Mouse (Mus musculus): ENCODE data around the gene Prr14l. TPM values are rescaled to one million over a fixed set of nuclear protein-coding genes. Genes with fewer than 3 reads are reported as not detected.
"Not testable (repeated sequence)": the region's sequence is repeated elsewhere in the genome, so short reads cannot be mapped to it uniquely, and the experiment has no call there.

The Prr14l gene
- polyA plus RNA-seq, 1 experiment from 2014 or later, result 7.8 TPM

- no peak for ATAC-seq (ENCODE audit: extremely low read depth, insufficient number of reproducible peaks, low FRiP score, low TSS enrichment)
- Histone ChIP-seq H3K9me3 (no peaks in the 10 kb centered on the region), H3K4me2 (no peak overlapping the region), H3K4me3 (no peak overlapping the region), H3K9ac (no peak overlapping the region), H3K27me3 (replicated peaks) (no peaks in the 10 kb centered on the region; the same call in 1 of the 2 replicates), H3K36me3 (0 out of 2 replicates have a peak, but pooled peaks cover 4% of the 10 kb centered on the region), H3K4me1 (peaks cover 8% of the 10 kb centered on the region), H3K27ac (replicated peaks) (no peak overlapping the region)
- 89% methylated on average over 8 of the region's 8 CpGs for WGBS
Measured at GRCm38 (mm10) chr5:32756141-32756540, 97.9 kb downstream of the Prr14l start.

- H3K27ac ChIP-seq (replicated peaks), result no peak overlapping the region
- H3K27me3 ChIP-seq (replicated peaks), result no peaks in the 10 kb centered on the region
- no peak overlapping the region for H3K9ac ChIP-seq
- H3K36me3 ChIP-seq, result 0 out of 2 replicates have a peak, but pooled peaks cover 4% of the 10 kb centered on the region
- H3K4me1 ChIP-seq, result peaks cover 7% of the 10 kb centered on the region
- ATAC-seq (ENCODE audit: extremely low read depth, insufficient number of reproducible peaks, low FRiP score, low TSS enrichment), result no peak
- 39% methylated on average over 2 of the region's 2 CpGs for WGBS
- no peak overlapping the region for H3K4me2 ChIP-seq
- H3K9me3 ChIP-seq, result no peaks in the 10 kb centered on the region
- H3K4me3 ChIP-seq, result no peak overlapping the region
Measured at GRCm38 (mm10) chr5:32751736-32752135, 102.3 kb downstream of the Prr14l start.

GRCm38 (mm10) chr5:32748936-32749335 lies 105.1 kb downstream of the Prr14l start:
- ATAC-seq (ENCODE audit: extremely low read depth, insufficient number of reproducible peaks, low FRiP score, low TSS enrichment), result no peak
- 86% methylated on average over 6 of the region's 6 CpGs for WGBS
- Histone ChIP-seq H3K36me3 (no peaks in the 10 kb centered on the region), H3K9me3 (no peaks in the 10 kb centered on the region), H3K4me2 (no peak overlapping the region), H3K9ac (no peak overlapping the region), H3K27me3 (replicated peaks) (no peaks in the 10 kb centered on the region), H3K27ac (replicated peaks) (no peak overlapping the region), H3K4me1 (peaks cover 28% of the 10 kb centered on the region), H3K4me3 (no peak overlapping the region)

- ATAC-seq (ENCODE audit: extremely low read depth, insufficient number of reproducible peaks, low FRiP score, low TSS enrichment), result no peak
- Histone ChIP-seq H3K4me3 (no peak overlapping the region), H3K4me1 (peaks cover 28% of the 10 kb centered on the region), H3K27me3 (replicated peaks) (no peaks in the 10 kb centered on the region), H3K27ac (replicated peaks) (no peak overlapping the region), H3K4me2 (no peak overlapping the region), H3K9me3 (no peaks in the 10 kb centered on the region), H3K9ac (no peak overlapping the region), H3K36me3 (no peaks in the 10 kb centered on the region)
- WGBS, result 62% methylated on average over 6 of the region's 6 CpGs
Measured at GRCm38 (mm10) chr5:32747650-32748375, 106.2 kb downstream of the Prr14l start.

- 3% methylated on average over 10 of the region's 10 CpGs for WGBS
- Histone ChIP-seq H3K36me3 (peaks cover 4% of the 10 kb centered on the region; the same call in 1 of the 2 replicates), H3K9ac (peak overlapping the region; percentile 77), H3K9me3 (no peaks in the 10 kb centered on the region), H3K4me1 (peaks cover 31% of the 10 kb centered on the region), H3K4me2 (peak overlapping the region; percentile 72), H3K4me3 (peak overlapping the region; percentile 59), H3K27ac (replicated peaks) (peak overlapping the region; percentile 87), H3K27me3 (replicated peaks) (no peaks in the 10 kb centered on the region)
- ATAC-seq (ENCODE audit: extremely low read depth, insufficient number of reproducible peaks, low FRiP score, low TSS enrichment), result peak; percentile 81
Measured at GRCm38 (mm10) chr5:32745705-32746655, 108.1 kb downstream of the Prr14l start.

- Histone ChIP-seq H3K4me2 (no peak overlapping the region), H3K9ac (no peak overlapping the region), H3K9me3 (no peaks in the 10 kb centered on the region), H3K27ac (replicated peaks) (no peak overlapping the region), H3K4me3 (no peak overlapping the region), H3K27me3 (replicated peaks) (no peaks in the 10 kb centered on the region), H3K4me1 (peaks cover 28% of the 10 kb centered on the region), H3K36me3 (peaks cover 18% of the 10 kb centered on the region)
- ATAC-seq (ENCODE audit: extremely low read depth, insufficient number of reproducible peaks, low FRiP score, low TSS enrichment), result no peak
- WGBS, result 70% methylated on average over 9 of the region's 9 CpGs
Measured at GRCm38 (mm10) chr5:32742149-32742548, 111.9 kb downstream of the Prr14l start.

GRCm38 (mm10) chr5:32741377-32741776 lies 112.7 kb downstream of the Prr14l start:
- Histone ChIP-seq H3K36me3 (peaks cover 21% of the 10 kb centered on the region), H3K4me1 (peaks cover 21% of the 10 kb centered on the region)
- H3K27ac ChIP-seq (replicated peaks); H3K9me3 ChIP-seq; H3K9ac ChIP-seq; ATAC-seq (ENCODE audit: extremely low read depth, insufficient number of reproducible peaks, low FRiP score, low TSS enrichment); H3K4me3 ChIP-seq; H3K27me3 ChIP-seq (replicated peaks); H3K4me2 ChIP-seq: not testable (repeated sequence)
- WGBS, result 87% methylated on average over 4 of the region's 4 CpGs

- Histone ChIP-seq H3K4me1 (peaks cover 16% of the 10 kb centered on the region), H3K36me3 (peaks cover 23% of the 10 kb centered on the region)
- not testable (repeated sequence) for H3K27ac ChIP-seq (replicated peaks); H3K4me3 ChIP-seq; H3K27me3 ChIP-seq (replicated peaks); ATAC-seq (ENCODE audit: extremely low read depth, insufficient number of reproducible peaks, low FRiP score, low TSS enrichment); H3K9ac ChIP-seq; H3K9me3 ChIP-seq; H3K4me2 ChIP-seq
- 89% methylated on average over 8 of the region's 8 CpGs for WGBS
Measured at GRCm38 (mm10) chr5:32740850-32741249, 113.2 kb downstream of the Prr14l start.

- Histone ChIP-seq H3K36me3 (peaks cover 30% of the 10 kb centered on the region), H3K9ac (no peak overlapping the region), H3K4me3 (no peak overlapping the region), H3K4me1 (peaks cover 10% of the 10 kb centered on the region), H3K27ac (replicated peaks) (no peak overlapping the region), H3K9me3 (no peaks in the 10 kb centered on the region), H3K27me3 (replicated peaks) (no peaks in the 10 kb centered on the region), H3K4me2 (no peak overlapping the region)
- WGBS, result 95% methylated on average over 3 of the region's 3 CpGs
- ATAC-seq (ENCODE audit: extremely low read depth, insufficient number of reproducible peaks, low FRiP score, low TSS enrichment), result no peak
Measured at GRCm38 (mm10) chr5:32740138-32740537, 113.9 kb downstream of the Prr14l start.
